Mouse (Mus musculus) liver, embryonic 14.5 days (tissue): Measurements from ENCODE around the gene Cldn10. TPM values are rescaled to one million over a fixed set of nuclear protein-coding genes. Genes with fewer than 3 reads are reported as not detected.

Experiments
- ATAC-seq: fragments of 200-750 bp; cut with Nextera tagmentation; 2 replicates; pipeline ENCODE4 v1.8.0; 2017; ENCODE audit warnings: moderate number of reproducible peaks, mild to moderate bottlenecking, moderate library complexity; ENCODE audit not compliant: insufficient read depth
- DNase-seq, 3 experiments: peaks; one replicate each; pipeline ENCODE4 v3.0.0-alpha.2; 2012 to 2013; ENCODE audit warnings: low read depth in 3 of 3, low spot score in 3 of 3
- H3K27ac ChIP-seq: fragments of 300-500 bp; sonication (generic); 2 replicates; pipeline ENCODE4 v1.5.1; 2014; ENCODE audit warnings: moderate library complexity, mild to moderate bottlenecking, control low read depth, inconsistent platforms
- H3K27me3 ChIP-seq: fragments of 300-500 bp; sonication (generic); 2 replicates; pipeline ENCODE4 v1.6.1; 2014; ENCODE audit warnings: mild to moderate bottlenecking, low read length, moderate library complexity; ENCODE audit not compliant: control insufficient read depth, insufficient read depth
- H3K36me3 ChIP-seq: fragments of 300-500 bp; sonication (generic); replicated peaks from 2 replicates; pipeline ENCODE4 v1.6.1; 2014; ENCODE audit warnings: low read depth; ENCODE audit not compliant: control insufficient read depth, insufficient read depth
- H3K4me1 ChIP-seq, 2 experiments: fragments of 200-500 bp in 1 of 2; fragments of 300-500 bp in 1 of 2; sonication (generic) in 1 of 2; replicated peaks; 2 replicates each; pipeline ENCODE4 v1.6.1; 2012 to 2014; ENCODE audit warnings: antibody characterized with exemption in 1 of 2, inconsistent platforms in 1 of 2, low read length in 1 of 2; ENCODE audit not compliant: control insufficient read depth in 2 of 2, insufficient read depth in 2 of 2
- H3K4me2 ChIP-seq: fragments of 300-500 bp; sonication (generic); 2 replicates; pipeline ENCODE4 v1.6.1; 2014; ENCODE audit warnings: low read depth, mild to moderate bottlenecking, control low read depth, moderate library complexity
- H3K4me3 ChIP-seq, 2 experiments: fragments of 200-500 bp in 1 of 2; fragments of 300-500 bp in 1 of 2; sonication (generic) in 1 of 2; 2 replicates each; pipeline ENCODE4 v1.5.1; 2012 to 2014; ENCODE audit warnings: low read depth in 2 of 2, low read length in 2 of 2, mild to moderate bottlenecking in 2 of 2, control low read depth in 1 of 2, inconsistent platforms in 1 of 2, moderate library complexity in 1 of 2; ENCODE audit not compliant: insufficient read depth in 1 of 2
- H3K9ac ChIP-seq: fragments of 300-500 bp; sonication (generic); replicated peaks from 2 replicates; pipeline ENCODE4 v1.6.1; 2014; ENCODE audit warnings: mild to moderate bottlenecking, control low read depth, moderate library complexity
- H3K9me3 ChIP-seq: fragments of 300-500 bp; sonication (generic); 2 replicates; pipeline ENCODE4 v1.6.1; 2016; ENCODE audit warnings: low read length, mixed read lengths; ENCODE audit not compliant: control insufficient read depth
- CTCF ChIP-seq: IDR thresholded peaks from 2 replicates; pipeline ENCODE4 v1.5.1; 2016; ENCODE audit warnings: antibody characterized with exemption, low read depth, control low read depth
- EP300 ChIP-seq: IDR thresholded peaks from 2 replicates; pipeline ENCODE4 v1.6.1; 2016; ENCODE audit warnings: antibody characterized with exemption, low read depth
- WGBS: fragments of 180-500 bp; shearing (Covaris S2); extraction: QIAGEN DNeasy Blood & Tissue Kit; methylation state at CpG from one replicate; pipeline ENCODE4 v1.1.7; 2014; ENCODE audit not compliant: insufficient replicate concordance; 5-methylcytosine and 5-hydroxymethylcytosine counted together
- polyA plus RNA-seq, 2 experiments: library from polyadenylated mRNA; depleted of rRNA in 1 of 2; stranded (reverse) in 1 of 2; unstranded in 1 of 2; fragments of >200 nt; fragmentation: Nextera tagmentation in 1 of 2; extraction: Ambion mirVana in 1 of 2; gene quantifications; 2 replicates each; pipeline versions ENCODE4 v1.2.1 to v1.2.3; 2012 to 2014

Cldn10 gene
- polyA plus RNA-seq, 2 experiments, result 0.06 to 0.51 TPM

DNA sequence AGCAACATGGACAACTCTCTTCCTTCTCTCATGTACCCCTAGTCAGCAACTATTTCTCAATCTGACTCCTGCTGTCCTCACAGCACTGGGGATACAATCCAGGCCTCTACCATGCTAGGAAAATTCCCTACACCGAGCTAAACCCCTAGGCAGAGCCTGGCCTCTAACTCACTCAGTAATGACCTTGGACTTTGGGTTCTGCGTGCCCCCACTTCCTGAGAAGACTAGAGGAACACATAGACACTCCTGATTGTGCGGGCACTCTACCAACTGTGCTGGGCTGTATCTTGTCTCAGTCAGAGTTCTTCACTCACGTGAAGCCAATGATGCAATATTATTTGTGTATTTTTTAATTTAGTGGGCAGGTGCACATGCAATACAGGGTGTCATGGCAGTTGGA, 10.2 kb upstream of the Cldn10 start:
- Histone ChIP-seq H3K36me3 (no peaks in the 10 kb centered on the region), H3K27me3 (no peaks in the 10 kb centered on the region), H3K4me3 (no peak overlapping the region), H3K9me3 (no peaks in the 10 kb centered on the region), H3K4me2 (no peak overlapping the region), H3K27ac (no peak overlapping the region), H3K9ac (no peak overlapping the region), H3K4me1 (no peaks in the 10 kb centered on the region; a peak in 2 of 4 replicates)
- TF ChIP-seq CTCF (no peak), EP300 (no peak)
- WGBS, result 70% methylated on average over 4 of the region's 4 CpGs
- DNase-seq, result no peak
- no peak for ATAC-seq

DNA sequence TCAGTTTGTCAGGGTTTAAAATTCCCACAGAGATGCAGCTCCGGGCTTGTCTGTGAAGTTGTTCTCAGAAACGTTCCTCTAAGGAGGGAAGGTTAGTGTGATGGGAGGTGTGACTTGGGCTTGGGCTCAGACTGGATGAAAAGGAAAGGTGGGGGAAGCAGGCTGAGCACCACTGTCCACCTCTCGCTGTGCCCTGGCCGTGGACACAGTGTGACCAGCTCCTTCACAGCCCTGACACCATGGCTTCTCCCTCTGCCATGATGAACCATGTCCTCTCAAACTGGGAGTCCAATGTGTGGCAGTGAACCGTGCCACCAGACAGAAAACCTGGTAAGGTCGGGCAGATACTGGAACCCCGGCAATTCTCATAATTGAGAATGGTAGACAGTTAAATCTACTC, 6.1 kb upstream of the Cldn10 start:
- DNase-seq (no peak), ATAC-seq (no peak)
- Histone ChIP-seq H3K4me2 (no peak overlapping the region), H3K36me3 (no peaks in the 10 kb centered on the region), H3K9ac (no peak overlapping the region), H3K9me3 (no peaks in the 10 kb centered on the region), H3K27ac (no peak overlapping the region), H3K4me1 (peaks cover 0 to 2% of the 10 kb centered on the region in 2 experiments; a peak in 2 of 4 replicates), H3K27me3 (no peaks in the 10 kb centered on the region), H3K4me3 (no peak overlapping the region)
- TF ChIP-seq CTCF, result no peak
- TF ChIP-seq EP300, result no peak
- WGBS, result 64% methylated on average over 7 of the region's 7 CpGs

DNA sequence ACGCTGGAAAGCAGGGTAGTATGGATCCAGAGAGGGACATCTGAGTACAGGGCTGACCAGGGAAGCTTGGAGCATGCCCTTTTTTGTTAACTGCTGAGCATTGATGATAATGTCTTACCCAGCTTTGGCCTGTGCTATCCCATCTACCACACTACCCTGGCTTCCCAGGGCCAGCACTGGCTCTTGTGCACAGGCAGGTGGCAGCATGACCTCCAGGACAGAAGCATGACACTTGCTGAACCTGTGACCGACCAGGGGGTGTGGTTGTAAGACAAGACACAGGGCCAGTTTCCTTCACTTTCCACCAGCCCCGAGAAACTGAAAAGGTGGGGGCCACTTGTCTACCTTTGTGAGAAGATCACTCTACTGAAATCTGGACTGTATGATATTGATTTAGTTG, 5.5 kb upstream of the Cldn10 start:
- TF ChIP-seq EP300, result no peak
- peak; percentile 95 for TF ChIP-seq CTCF
- H3K9me3 ChIP-seq, result no peaks in the 10 kb centered on the region
- no peak overlapping the region for H3K27ac ChIP-seq
- no peaks in the 10 kb centered on the region for H3K27me3 ChIP-seq
- peaks cover 0 to 2% of the 10 kb centered on the region in 2 experiments; a peak in 2 of 4 replicates for H3K4me1 ChIP-seq
- DNase-seq (peak in 1 of 3 experiments; percentile 48), ATAC-seq (peak; percentile 79)
- H3K4me3 ChIP-seq, result no peak overlapping the region
- no peak overlapping the region for H3K4me2 ChIP-seq
- H3K9ac ChIP-seq, result no peak overlapping the region
- no peaks in the 10 kb centered on the region for H3K36me3 ChIP-seq
- 19% methylated on average over 3 of the region's 3 CpGs for WGBS

DNA sequence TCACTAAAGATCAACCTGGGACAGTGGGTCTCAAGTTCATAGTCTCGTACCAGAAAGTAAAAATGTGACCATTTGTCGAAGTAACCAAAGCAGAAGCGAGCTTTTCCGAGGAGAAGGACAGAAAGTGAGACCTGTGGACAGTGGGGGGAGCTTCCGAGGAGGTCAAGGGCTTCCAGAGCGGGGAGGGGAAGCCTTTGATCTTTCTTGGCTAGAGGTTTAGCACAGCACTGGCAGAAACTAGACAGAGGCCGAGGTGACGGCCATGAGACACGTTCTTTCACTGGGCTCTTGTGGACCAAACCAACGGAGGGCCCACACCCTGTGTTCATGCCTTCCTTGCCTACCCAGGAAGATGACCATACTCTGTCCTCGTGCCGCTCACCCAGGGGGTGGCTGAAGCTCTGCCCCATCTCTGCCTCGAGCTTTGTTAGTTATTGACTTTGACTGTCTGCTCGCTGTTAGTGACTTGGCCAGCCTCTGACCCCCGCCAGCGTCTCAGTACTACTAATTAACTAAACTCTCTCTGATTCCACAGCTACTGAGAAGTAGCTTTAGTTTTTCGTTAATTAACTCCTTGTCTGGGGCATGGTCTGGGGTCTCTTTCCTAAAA, 4.3 kb upstream of the Cldn10 start:
- Histone ChIP-seq H3K9me3 (no peaks in the 10 kb centered on the region), H3K4me2 (no peak overlapping the region), H3K27ac (no peak overlapping the region), H3K9ac (no peak overlapping the region), H3K4me1 (peaks cover 0 to 2% of the 10 kb centered on the region in 2 experiments; a peak in 2 of 4 replicates), H3K4me3 (no peak overlapping the region), H3K27me3 (no peaks in the 10 kb centered on the region), H3K36me3 (no peaks in the 10 kb centered on the region)
- DNase-seq (no peak), ATAC-seq (no peak)
- TF ChIP-seq EP300 (no peak), CTCF (no peak)
- 73% methylated on average over 17 of the region's 17 CpGs for WGBS

DNA sequence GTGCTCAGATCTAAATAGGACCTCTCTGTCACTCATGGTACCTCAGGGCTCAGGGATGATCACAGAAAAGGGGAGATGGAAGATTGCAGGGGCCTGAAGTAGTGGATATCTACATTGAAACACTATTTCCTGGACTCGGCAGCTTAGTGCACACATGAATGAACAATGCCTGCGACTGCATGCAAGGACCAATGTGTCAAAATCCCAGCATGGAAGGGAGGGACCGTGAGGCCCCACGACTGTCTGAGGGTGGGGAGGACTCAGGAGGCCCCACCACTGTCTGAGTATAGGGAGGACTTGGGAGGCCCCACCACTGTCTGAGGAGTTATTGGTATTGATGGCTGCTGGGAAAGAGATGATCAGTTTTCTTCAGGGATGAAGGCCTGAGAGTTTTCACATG, 2.5 kb downstream of the Cldn10 start:
- TF ChIP-seq CTCF (no peak), EP300 (no peak)
- Histone ChIP-seq H3K27ac (no peak overlapping the region), H3K36me3 (no peaks in the 10 kb centered on the region), H3K4me1 (peaks cover 20 to 28% of the 10 kb centered on the region in 2 experiments), H3K9ac (peak overlapping the region; percentile 29; the same call in 1 of the 2 replicates), H3K4me2 (0 out of 2 replicates have a peak overlapping the region, but pooled peaks have one; percentile 3), H3K4me3 (no peak overlapping the region), H3K27me3 (no peaks in the 10 kb centered on the region), H3K9me3 (no peaks in the 10 kb centered on the region)
- ATAC-seq (peak; percentile 36; the same call in 1 of the 2 replicates), DNase-seq (no peak)
- WGBS, result 13% methylated on average over 4 of the region's 4 CpGs
